Mouse (Mus musculus): ENCODE results near the gene Hist1h4b. TPM values are rescaled to one million over a fixed set of nuclear protein-coding genes. Genes with fewer than 3 reads are reported as not detected.
"Not testable (repeated sequence)": the region's sequence is repeated elsewhere in the genome, so short reads cannot be mapped to it uniquely, and the experiment has no call there.

Gene Hist1h4b
- 2.0 TPM for polyA plus RNA-seq (2021)

- DNase-seq (ENCODE audit: low read depth, low spot score) (no peak), ATAC-seq (peak; percentile 50)
- POLR2A ChIA-PET = interaction anchor here (0.5 to 1.0 kb wide), 2 partner anchors 15 to 17 kb away, joined by 3 to 4 read pairs; no protein-coding TSS in a partner anchor
- in situ Hi-C loops (cut with MboI; ENCODE audit: low pct_unique_long_range_greater_than_20kb) = loop anchor here (25.0 kb wide), 1 partner anchor 1969 kb away; the partner anchor contains the start of genes Hist1h1b, Hist1h2an, Hist1h2bp and Hist1h3i
- H3K27me3 ChIP-seq = no peaks in the 10 kb centered on the region
- CTCF ChIA-PET = no interaction called here
- TF ChIP-seq CTCF (IDR thresholded peaks at IDR 0.05) = no peak
Measured at GRCm38 (mm10) chr13:23756790-23757189, at the start of gene Hist1h4b. Gene Hist1h4b, plus strand, starts transcription at chr13:23757013.

GRCm38 (mm10) chr13:23708041-23708440 is 48.8 kb upstream of the Hist1h4b start:
- DNase-seq (ENCODE audit: low read depth, low spot score) (no peak), ATAC-seq (no peak)
- in situ Hi-C loops (cut with MboI; ENCODE audit: low pct_unique_long_range_greater_than_20kb) = no loop called here
- no peaks in the 10 kb centered on the region for H3K27me3 ChIP-seq
- TF ChIP-seq CTCF (IDR thresholded peaks at IDR 0.05) = no peak
- ChIA-PET CTCF (interaction anchor here (0.8 to 2.9 kb wide), 2 partner anchors 24 to 28 kb away, joined by 4 to 21 read pairs; no protein-coding TSS in a partner anchor), POLR2A (no interaction called here)

GRCm38 (mm10) chr13:23708654-23709053 is 48.2 kb upstream of the Hist1h4b start:
- ChIA-PET POLR2A (no interaction called here), CTCF (interaction anchor here (2.9 kb wide), 1 partner anchor 23 kb away, joined by 21 read pairs; no protein-coding TSS in a partner anchor)
- in situ Hi-C loops (cut with MboI; ENCODE audit: low pct_unique_long_range_greater_than_20kb) = no loop called here
- TF ChIP-seq CTCF (IDR thresholded peaks at IDR 0.05) = no peak
- H3K27me3 ChIP-seq = no peaks in the 10 kb centered on the region
- DNase-seq (ENCODE audit: low read depth, low spot score) (no peak), ATAC-seq (no peak)

- DNase-seq (ENCODE audit: low read depth, low spot score) (no peak), ATAC-seq (no peak)
- no peaks in the 10 kb centered on the region for H3K27me3 ChIP-seq
- TF ChIP-seq CTCF (IDR thresholded peaks at IDR 0.05) = no peak
- in situ Hi-C loops (cut with MboI; ENCODE audit: low pct_unique_long_range_greater_than_20kb) = no loop called here
- CTCF ChIA-PET = interaction anchor here (1.3 to 2.9 kb wide), 2 partner anchors 9 to 22 kb away, joined by 6 to 21 read pairs; no protein-coding TSS in a partner anchor
- POLR2A ChIA-PET = no interaction called here
Measured at GRCm38 (mm10) chr13:23709714-23710373, 47.0 kb upstream of the Hist1h4b start.

GRCm38 (mm10) chr13:23710374-23711089 is 46.3 kb upstream of the Hist1h4b start, which contains the start of gene Hfe:
Gene Hfe, minus strand, starts transcription at chr13:23710854.
- no peak for DNase-seq (ENCODE audit: low read depth, low spot score)
- ATAC-seq = peak; percentile 44
- H3K27me3 ChIP-seq = no peaks in the 10 kb centered on the region
- ChIA-PET CTCF (interaction anchor here (1.3 to 1.5 kb wide), 2 partner anchors 9 to 21 kb away, joined by 4 to 6 read pairs; no protein-coding TSS in a partner anchor), POLR2A (no interaction called here)
- in situ Hi-C loops (cut with MboI; ENCODE audit: low pct_unique_long_range_greater_than_20kb) = no loop called here
- no peak for TF ChIP-seq CTCF (IDR thresholded peaks at IDR 0.05)

GRCm38 (mm10) chr13:23716261-23717042 is 40.4 kb upstream of the Hist1h4b start:
- ChIA-PET CTCF (no interaction called here), POLR2A (no interaction called here)
- DNase-seq (ENCODE audit: low read depth, low spot score) = no peak
- in situ Hi-C loops (cut with MboI; ENCODE audit: low pct_unique_long_range_greater_than_20kb) = no loop called here
- ATAC-seq = no peak
- no peak for TF ChIP-seq CTCF (IDR thresholded peaks at IDR 0.05)
- H3K27me3 ChIP-seq = no peaks in the 10 kb centered on the region

GRCm38 (mm10) chr13:23717176-23717575 is 39.6 kb upstream of the Hist1h4b start:
- no peak for ATAC-seq
- ChIA-PET CTCF (interaction anchor here (1.1 to 1.5 kb wide), 2 partner anchors 13 to 16 kb away, joined by 4 read pairs; no protein-coding TSS in a partner anchor), POLR2A (no interaction called here)
- no peak for DNase-seq (ENCODE audit: low read depth, low spot score)
- in situ Hi-C loops (cut with MboI; ENCODE audit: low pct_unique_long_range_greater_than_20kb) = no loop called here
- no peaks in the 10 kb centered on the region for H3K27me3 ChIP-seq
- TF ChIP-seq CTCF (IDR thresholded peaks at IDR 0.05) = no peak

- ATAC-seq; DNase-seq (ENCODE audit: low read depth, low spot score); H3K27me3 ChIP-seq; POLR2A ChIA-PET; in situ Hi-C loops (cut with MboI; ENCODE audit: low pct_unique_long_range_greater_than_20kb): not testable (repeated sequence)
- CTCF ChIA-PET = interaction anchor here (1.1 to 1.5 kb wide), 3 partner anchors 8 to 16 kb away, joined by 3 to 4 read pairs (median 4); no protein-coding TSS in a partner anchor
Measured at GRCm38 (mm10) chr13:23717593-23718245, 39.1 kb upstream of the Hist1h4b start.

GRCm38 (mm10) chr13:23724239-23724638 is 32.6 kb upstream of the Hist1h4b start:
- in situ Hi-C loops (cut with MboI; ENCODE audit: low pct_unique_long_range_greater_than_20kb) = no loop called here
- no peaks in the 10 kb centered on the region for H3K27me3 ChIP-seq
- ChIA-PET POLR2A (no interaction called here), CTCF (interaction anchor here (0.8 to 1.1 kb wide), 2 partner anchors 10 to 12 kb away, joined by 3 read pairs; no protein-coding TSS in a partner anchor)
- no peak for ATAC-seq
- DNase-seq (ENCODE audit: low read depth, low spot score) = no peak
- TF ChIP-seq CTCF (IDR thresholded peaks at IDR 0.05) = no peak

- in situ Hi-C loops (cut with MboI; ENCODE audit: low pct_unique_long_range_greater_than_20kb) = loop anchor here (25.0 kb wide), 1 partner anchor 288 kb away; no protein-coding TSS in a partner anchor
- ChIA-PET POLR2A (no interaction called here), CTCF (interaction anchor here (1.0 kb wide), 1 partner anchor 23 kb away, joined by 3 read pairs; no protein-coding TSS in a partner anchor)
- H3K27me3 ChIP-seq = no peaks in the 10 kb centered on the region
- DNase-seq (ENCODE audit: low read depth, low spot score) (no peak), ATAC-seq (no peak)
- TF ChIP-seq CTCF (IDR thresholded peaks at IDR 0.05) = no peak
Measured at GRCm38 (mm10) chr13:23725213-23725612, 31.6 kb upstream of the Hist1h4b start.

Measured in Patski (cell line).